Comparison of ENCODE assay signal across 30 mouse cellular contexts in the genomic region with DNA sequence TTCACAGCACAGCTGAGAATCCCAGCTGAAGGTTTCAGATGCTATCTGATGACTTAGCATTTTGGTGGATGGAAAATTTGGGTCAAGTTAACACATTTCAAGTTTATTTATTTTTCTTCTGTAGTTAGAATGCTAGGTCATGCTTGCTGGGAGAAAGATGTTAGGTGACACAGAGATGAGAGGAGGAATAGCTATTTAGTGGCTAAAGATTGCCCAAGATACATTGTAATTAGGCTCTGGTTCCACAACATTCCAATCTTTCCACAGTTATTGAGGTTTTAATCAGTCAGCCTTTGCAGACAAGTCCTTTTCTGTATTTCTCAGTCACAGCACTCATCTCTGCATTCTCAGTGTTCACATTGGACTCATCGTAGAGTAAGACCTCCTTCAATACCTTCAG. TPM values are rescaled to one million over a fixed set of nuclear protein-coding genes. Genes with fewer than 3 reads are reported as not detected.
"Had no signal": no experiment of that assay in that cellular context is flagged by ENCODE, and none has a peak within 500 bp of the region (broad histone marks: within the 10 kb centered on the region; RNA-seq: fewer than 3 reads in every experiment).

No protein-coding gene starts in this region.

- H3K4me2 ChIP-seq: limb, embryonic 12.5 days; limb, embryonic 13.5 days; limb, embryonic 15.5 days; liver, embryonic 11.5 days; liver, embryonic 12.5 days; liver, embryonic 13.5 days; liver, embryonic 15.5 days; lung, embryonic 14.5 days; lung, embryonic 15.5 days; midbrain, embryonic 11.5 days; midbrain, embryonic 12.5 days; midbrain, embryonic 13.5 days; midbrain, embryonic 15.5 days had no signal

- H3K27me3 ChIP-seq: limb, embryonic 12.5 days; limb, embryonic 13.5 days; limb, embryonic 15.5 days; liver, embryonic 12.5 days; liver, embryonic 13.5 days; liver, embryonic 15.5 days; lung, embryonic 15.5 days; midbrain, embryonic 15.5 days had no signal

- H3K9ac ChIP-seq: limb, embryonic 12.5 days; limb, embryonic 13.5 days; limb, embryonic 15.5 days; liver, embryonic 12.5 days; liver, embryonic 13.5 days; liver, embryonic 14.5 days; liver, embryonic 15.5 days; liver, postnatal 0 days; lung, embryonic 14.5 days; lung, embryonic 15.5 days; midbrain, embryonic 12.5 days; midbrain, embryonic 13.5 days; midbrain, embryonic 15.5 days had no signal

- ATAC-seq: liver, embryonic 12.5 days; liver, postnatal 0 days; midbrain, embryonic 13.5 days; midbrain, embryonic 15.5 days; midbrain, embryonic 16.5 days had no signal

- H3K9me3 ChIP-seq: limb, embryonic 10.5 days; limb, embryonic 12.5 days; limb, embryonic 15.5 days; liver, embryonic 12.5 days; liver, embryonic 15.5 days; lung, embryonic 15.5 days; midbrain, embryonic 10.5 days; midbrain, embryonic 12.5 days; midbrain, embryonic 13.5 days; midbrain, embryonic 15.5 days had no signal

- H3K27ac ChIP-seq: left cerebral cortex, adult 2 months; limb, embryonic 10.5 days; limb, embryonic 12.5 days; limb, embryonic 13.5 days; limb, embryonic 15.5 days; liver, embryonic 12.5 days; liver, embryonic 13.5 days; liver, embryonic 14.5 days; liver, embryonic 15.5 days; lung, embryonic 15.5 days; macrophage; midbrain, embryonic 10.5 days; midbrain, embryonic 12.5 days; midbrain, embryonic 13.5 days; midbrain, embryonic 15.5 days had no signal

- H3K4me3 ChIP-seq: left cerebral cortex, adult 2 months; limb, embryonic 10.5 days; limb, embryonic 12.5 days; limb, embryonic 13.5 days; limb, embryonic 15.5 days; liver, embryonic 12.5 days; liver, embryonic 13.5 days; liver, embryonic 15.5 days; lung, embryonic 15.5 days; megakaryocyte, embryonic 14.5 days; midbrain, embryonic 10.5 days; midbrain, embryonic 12.5 days; midbrain, embryonic 13.5 days; midbrain, embryonic 15.5 days; myocyte had no signal

- H3K4me1 ChIP-seq: limb, embryonic 12.5 days; limb, embryonic 13.5 days; limb, embryonic 15.5 days; liver, embryonic 12.5 days; liver, embryonic 13.5 days; liver, embryonic 15.5 days; lung, embryonic 15.5 days; midbrain, embryonic 12.5 days; midbrain, embryonic 13.5 days; midbrain, embryonic 15.5 days had no signal

- H3K36me3 ChIP-seq: limb, embryonic 10.5 days; limb, embryonic 12.5 days; limb, embryonic 15.5 days; liver, embryonic 12.5 days; liver, embryonic 13.5 days; midbrain, embryonic 10.5 days; midbrain, embryonic 12.5 days; midbrain, embryonic 13.5 days; midbrain, embryonic 15.5 days had no signal

- DNase-seq: left cerebral cortex, postnatal 4 days; liver; liver, embryonic 13.5 days; liver, postnatal 0 days; lung, adult 18-20 months; lung, adult 2 months; lung, embryonic 14.5 days; lung, postnatal 14 days; lung, postnatal 36 days; lung, postnatal 4 days; midbrain, embryonic 14.5 days had no signal

RNA-seq across cellular contexts. Expression of gene Eva1a, which starts 56.9 kb away (rescaled TPM):
- polyA plus RNA-seq: macrophage had no signal
